Mouse (Mus musculus) fat pad, adult 2 months (tissue): Measurements from ENCODE around the gene Hdac8.

Source experiments
- DNase-seq: peaks from one replicate; pipeline ENCODE4 v3.0.0-alpha.2; 2011; ENCODE audit warnings: low read depth, low spot score; ENCODE audit errors: extremely low read depth

Gene Hdac8

GRCm38 (mm10) chrX:102504644-102505481 lies at the start of gene Hdac8:
Gene Hdac8 (minus strand): TSS chrX:102505359.
- no peak for DNase-seq

DNA sequence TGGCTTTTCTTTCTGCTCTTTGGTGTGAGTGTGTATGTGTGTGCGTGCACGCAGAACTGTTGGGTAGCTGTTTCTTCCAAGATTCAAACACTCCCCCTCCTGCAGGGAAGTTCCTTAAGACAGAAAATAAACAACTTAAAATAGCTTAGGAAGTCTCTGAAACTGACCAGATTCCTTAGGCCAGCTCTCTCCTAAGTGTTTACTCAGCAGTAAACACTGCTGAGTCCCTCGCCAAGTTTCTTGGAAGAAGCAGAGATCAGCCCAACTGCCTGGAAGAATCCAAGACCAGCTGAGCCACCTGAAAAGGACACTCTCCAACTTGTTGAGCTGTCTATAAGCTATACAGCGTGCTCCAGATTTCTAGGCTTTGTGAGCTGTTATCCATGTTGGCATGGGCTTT lies 4.0 kb upstream of the Hdac8 start:
- no peak for DNase-seq

GRCm38 (mm10) chrX:102504179-102504578 lies 980 bp downstream of the Hdac8 start:
- DNase-seq: no peak

- no peak for DNase-seq
These were observed 11.0 kb downstream of the Hdac8 start for GRCm38 (mm10) chrX:102493992-102494730.

- DNase-seq: no peak
These were observed 19.6 kb downstream of the Hdac8 start for GRCm38 (mm10) chrX:102485575-102485974.

DNA sequence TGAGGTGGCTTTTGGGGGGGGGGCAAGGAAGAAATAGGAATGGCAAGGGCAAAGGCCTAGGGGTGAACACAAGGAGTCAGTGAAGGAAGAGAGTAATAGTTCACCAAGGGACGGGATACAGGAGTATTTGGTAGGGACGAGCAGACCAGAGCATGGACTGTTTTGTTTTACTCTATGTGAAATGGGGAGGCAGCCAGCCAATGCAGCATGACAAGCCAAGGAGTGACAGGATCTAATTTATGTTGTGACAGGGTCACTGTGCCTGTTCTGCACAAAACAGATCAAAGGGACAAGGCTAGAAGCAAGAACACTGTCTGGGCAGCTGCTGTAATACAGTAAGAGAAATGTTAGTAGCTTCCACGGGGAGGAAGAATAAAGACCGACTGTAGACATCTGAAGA lies 25.5 kb downstream of the Hdac8 start:
- no peak for DNase-seq

DNA sequence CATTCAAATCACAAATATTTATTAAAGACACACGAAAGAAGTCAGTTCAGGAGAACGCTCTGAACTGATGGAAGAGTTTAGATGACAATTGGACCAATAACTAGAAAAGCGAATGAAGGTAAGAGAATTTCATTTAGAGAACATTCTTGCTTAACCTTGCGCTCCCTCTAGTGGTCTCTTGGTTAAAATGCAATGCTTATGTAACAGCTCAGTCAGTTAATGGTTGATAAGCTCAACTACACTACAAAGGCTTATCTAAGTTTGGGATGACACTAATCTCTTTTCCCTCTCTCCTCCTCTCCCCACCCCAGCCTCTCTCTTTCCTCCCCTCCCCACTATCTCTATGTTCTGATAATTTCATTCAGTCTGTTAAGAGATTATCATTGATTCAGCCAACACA lies 26.2 kb downstream of the Hdac8 start:
- DNase-seq: no peak

DNA sequence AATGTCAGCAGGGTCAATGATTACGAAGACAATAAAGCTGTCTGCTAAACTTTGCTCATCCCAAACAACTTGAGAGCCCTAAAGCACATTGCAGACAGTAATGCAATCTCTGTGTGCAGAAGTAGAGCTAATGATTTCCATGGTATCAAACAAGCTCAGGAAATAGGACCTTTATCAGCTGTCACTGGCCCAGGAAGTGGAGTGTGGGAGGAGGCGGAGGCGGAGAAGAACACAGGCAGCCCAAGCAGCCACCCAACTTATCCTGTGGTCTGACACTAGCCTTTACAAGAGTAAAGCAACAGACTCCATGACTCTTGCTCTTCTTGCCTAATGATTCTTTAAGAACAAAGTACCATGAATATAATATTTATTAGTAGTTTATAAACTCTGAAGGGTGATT lies 26.7 kb downstream of the Hdac8 start:
- no peak for DNase-seq

GRCm38 (mm10) chrX:102476784-102477183 lies 28.4 kb downstream of the Hdac8 start:
- no peak for DNase-seq

GRCm38 (mm10) chrX:102475555-102475954 lies 29.6 kb downstream of the Hdac8 start:
- no peak for DNase-seq

DNA sequence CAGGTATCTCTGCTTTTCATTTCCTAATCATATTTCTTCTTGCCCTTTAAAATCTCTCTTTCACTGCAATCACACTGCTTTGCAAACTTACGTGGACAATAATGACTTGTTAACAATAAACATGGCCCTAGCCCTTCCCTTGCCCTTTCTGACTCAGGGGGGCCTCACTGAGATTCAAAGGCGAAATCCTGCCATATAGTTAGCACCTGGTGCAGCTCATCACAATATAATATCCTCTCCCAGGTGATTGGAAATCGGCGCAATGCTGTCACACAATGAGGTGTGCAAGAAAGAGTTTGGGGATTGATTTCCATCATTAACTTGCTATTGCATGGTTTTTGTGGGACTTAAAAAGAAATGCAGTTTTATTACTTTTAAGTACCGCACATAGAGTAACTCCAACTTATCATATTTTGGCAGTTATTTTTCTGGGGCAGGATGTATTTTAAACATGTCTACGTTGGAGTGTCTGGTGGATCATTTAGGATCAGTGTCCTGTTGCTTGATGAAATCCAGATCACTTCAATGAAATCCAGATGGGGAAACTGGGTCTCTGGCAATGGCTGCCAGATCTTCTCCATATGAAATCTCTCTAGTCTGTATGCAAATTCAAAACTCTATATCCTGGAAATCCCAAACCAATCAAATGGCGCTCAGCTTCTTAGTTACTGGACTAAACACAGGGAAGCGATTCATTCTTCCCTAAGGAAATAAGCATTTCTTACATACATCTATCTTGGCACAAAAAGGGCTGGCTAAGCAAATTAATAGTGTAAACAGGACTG lies 86.6 kb downstream of the Hdac8 start:
- no peak for DNase-seq

DNA sequence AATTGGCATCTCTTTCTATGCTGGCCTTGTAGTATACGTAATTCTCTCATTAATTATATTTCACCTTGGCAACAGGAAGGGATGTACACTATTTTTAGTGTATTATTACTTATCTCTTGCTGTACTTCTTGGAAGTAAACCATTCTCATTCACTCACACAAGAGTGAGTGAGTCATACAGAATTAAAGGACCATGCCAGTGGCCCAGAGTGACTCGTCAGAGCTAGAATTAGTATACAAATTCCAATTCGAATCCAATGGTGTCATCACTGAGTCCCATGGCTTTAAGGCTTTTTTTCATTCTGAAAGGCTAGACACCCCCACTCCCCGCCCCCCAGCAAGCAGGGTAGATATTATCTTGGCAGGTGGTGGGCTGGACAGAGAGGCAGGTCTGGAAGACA lies 88.2 kb downstream of the Hdac8 start:
- no peak for DNase-seq

DNA sequence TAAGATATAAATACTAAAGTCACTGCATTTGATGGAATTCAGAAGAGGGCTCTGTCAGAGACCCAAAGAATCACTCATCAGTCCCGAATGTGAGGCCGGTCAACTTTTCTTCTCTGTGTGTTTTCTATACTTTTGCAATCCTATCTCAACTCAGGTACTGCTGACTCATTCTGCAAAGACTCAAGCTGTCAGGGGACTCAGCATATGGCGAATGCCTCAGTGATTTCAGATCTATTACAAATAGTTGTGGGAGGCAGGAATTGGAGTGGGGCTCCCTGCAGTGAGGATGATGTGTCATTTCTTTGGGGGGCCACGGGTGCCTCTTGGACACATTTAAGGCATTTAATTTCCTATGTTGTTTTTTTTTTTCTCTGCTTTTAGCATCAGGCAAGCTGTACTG lies 88.8 kb downstream of the Hdac8 start:
- DNase-seq: no peak

- DNase-seq: no peak
These were observed 120.4 kb downstream of the Hdac8 start for GRCm38 (mm10) chrX:102384765-102385164.

DNA sequence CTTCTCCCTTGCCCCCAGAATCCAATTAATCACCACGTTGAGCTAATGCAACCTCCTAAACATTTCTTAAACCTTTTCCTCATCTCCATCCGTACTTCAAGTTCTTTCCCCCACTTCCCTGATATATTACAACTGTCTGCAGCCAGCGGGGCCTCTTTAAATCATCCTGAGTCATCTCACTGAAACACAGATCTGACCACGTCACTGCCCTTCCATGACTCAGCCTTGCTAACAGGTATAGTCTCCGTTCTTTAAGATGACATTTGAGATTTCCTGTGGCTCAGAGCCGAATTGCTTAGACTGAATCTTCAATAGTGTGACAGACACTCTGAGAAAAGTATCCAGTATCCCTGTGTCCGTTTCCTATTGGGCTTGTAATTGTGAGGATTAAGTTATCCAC lies 122.0 kb downstream of the Hdac8 start:
- no peak for DNase-seq

DNA sequence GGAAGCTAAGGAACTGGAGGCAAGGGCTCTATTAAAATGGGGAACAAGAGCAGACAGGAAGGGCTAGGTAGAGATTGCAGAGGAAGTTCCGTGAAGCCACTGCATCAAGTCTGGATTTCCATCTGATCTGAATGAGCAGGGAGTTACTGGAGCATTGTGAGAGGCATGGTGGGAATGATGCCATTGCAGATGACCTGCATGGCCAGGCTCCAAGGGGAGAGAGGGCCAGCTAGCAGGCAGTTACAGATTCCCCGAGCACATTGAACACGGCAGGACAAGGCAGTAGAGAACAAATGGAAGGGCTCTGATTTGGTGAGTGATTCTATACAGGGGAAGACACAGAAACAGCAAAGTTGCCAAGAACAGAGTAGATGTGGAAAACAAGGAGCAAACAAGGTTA lies 138.6 kb downstream of the Hdac8 start:
- no peak for DNase-seq

DNA sequence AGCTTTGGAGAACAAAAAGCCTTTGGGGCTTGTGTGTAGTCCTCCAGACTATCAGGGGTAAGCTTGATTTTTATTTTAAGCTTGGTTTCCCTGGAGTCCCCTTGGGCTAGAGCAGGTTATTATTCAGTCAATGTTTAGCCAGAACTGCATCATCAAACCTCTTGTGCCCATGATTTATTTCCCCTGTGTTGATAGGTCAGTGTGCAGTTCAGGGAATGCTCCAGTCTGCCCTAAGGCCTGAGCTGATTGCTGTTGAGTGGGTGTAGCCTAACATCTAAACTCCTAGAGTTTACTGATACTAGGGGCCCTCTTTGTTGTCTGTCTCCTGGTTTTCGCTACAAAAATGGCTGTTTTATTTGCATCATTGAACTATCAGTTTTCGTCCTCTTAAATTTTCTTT lies 142.9 kb downstream of the Hdac8 start:
- DNase-seq: no peak

GRCm38 (mm10) chrX:102353412-102353811 lies 151.7 kb downstream of the Hdac8 start:
- DNase-seq: no peak

DNA sequence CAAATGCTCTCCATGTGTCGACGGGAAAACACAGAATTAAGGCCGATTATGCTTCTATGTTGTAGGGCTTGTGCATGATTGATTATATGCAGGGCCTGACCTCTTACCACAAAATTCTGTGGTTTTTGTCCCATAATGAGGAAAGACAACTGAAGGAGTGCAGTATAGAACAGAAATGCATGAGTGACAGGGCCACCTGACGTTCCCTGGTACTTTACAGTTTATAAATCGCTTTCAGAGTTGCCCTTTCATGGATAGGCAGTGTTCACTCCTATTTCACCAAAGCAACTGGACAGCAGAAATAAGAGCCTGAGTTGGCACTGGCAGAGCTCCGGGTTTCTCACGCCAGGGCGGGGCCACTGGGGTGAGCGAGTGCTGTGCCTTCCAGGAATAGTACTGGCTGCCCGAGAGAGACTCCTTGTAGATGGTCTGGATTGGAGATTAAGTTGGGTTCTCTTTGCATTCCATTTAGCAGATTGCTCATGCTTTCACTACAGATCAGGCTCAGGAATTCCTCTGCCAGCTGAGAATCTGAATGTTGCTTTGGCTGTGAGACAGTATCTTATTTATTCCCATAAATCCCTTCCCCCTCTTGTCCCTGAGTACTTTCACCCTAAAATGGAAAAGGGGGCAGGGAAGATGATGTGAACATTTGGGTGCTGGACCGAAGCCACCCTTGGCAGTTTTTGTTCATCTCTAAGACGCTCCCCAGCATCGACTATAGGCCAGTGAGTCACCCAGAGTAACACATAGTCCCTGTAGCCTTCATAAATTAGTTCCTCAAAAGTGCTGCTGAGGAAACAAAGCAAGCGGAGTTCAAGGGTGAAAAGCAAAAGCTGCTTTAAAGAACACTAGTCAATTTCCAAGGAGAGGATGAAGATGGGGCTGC lies 155.1 kb downstream of the Hdac8 start:
- no peak for DNase-seq

DNA sequence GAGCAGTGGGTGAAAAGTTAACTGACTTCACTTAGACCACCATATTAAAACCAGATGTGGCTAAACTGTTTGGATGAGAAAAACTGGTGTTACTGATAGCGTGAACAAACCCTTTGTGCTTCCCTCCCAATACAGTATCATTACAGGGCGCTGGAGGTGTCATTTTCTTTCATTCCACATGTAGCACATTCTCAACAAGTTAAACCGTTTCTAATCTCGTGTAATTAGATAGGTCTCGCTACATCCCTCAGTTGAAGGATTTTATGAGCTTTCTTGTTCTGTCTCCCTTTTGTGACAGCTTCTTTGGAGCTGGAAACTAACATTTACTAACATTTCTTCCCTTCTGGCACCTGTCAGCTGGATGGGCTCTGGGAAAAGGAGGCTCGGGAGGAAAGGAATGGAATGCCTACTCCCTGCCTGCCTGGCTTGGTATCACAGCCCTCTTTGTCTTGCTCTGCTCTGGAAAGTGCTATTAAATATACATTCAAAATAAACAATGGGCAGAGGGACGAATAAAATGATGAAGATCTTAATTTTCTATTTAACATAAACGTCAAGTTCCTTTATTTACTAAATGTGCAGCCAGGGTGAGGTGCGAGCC lies 156.2 kb downstream of the Hdac8 start:
- no peak for DNase-seq
